Mouse (Mus musculus): ENCODE data around the gene Tnpo3. TPM values are rescaled to one million over a fixed set of nuclear protein-coding genes. Genes with fewer than 3 reads are reported as not detected.

Gene Tnpo3
- polyA plus RNA-seq, 1 experiment from 2014 or later, result 102 TPM

DNA sequence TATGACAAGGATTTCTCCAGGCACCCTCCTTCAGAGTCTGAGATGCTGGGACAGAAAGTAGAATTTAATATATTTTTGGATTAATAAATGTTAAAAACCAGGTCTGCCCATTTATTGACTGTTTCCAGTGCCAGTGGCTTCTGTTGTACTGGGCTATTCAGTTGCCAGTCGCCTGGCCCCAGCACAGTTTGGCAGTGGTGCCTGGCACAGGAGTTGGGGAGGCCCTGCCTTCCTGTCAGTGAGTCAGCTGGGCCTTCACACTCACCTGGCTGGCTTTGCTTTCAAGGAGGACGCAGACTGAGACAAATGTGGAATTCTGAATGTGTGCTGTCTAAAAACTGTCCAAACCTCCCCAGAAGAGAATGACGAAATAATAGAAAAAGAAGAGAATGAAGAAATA lies 72.5 kb downstream of the Tnpo3 start:
- Histone ChIP-seq H3K36me3 (peaks cover 22% of the 10 kb centered on the region), H3K9ac (no peak overlapping the region), H3K4me1 (no peaks in the 10 kb centered on the region), H3K4me3 (no peak overlapping the region), H3K27ac (no peak overlapping the region), H3K4me2 (replicated peaks) (no peak overlapping the region), H3K9me3 (no peaks in the 10 kb centered on the region), H3K27me3 (no peaks in the 10 kb centered on the region)
- 83% methylated on average over 3 of the region's 3 CpGs for WGBS
- no peak for ATAC-seq (ENCODE audit: insufficient number of reproducible peaks, insufficient read depth, low FRiP score, low TSS enrichment)

DNA sequence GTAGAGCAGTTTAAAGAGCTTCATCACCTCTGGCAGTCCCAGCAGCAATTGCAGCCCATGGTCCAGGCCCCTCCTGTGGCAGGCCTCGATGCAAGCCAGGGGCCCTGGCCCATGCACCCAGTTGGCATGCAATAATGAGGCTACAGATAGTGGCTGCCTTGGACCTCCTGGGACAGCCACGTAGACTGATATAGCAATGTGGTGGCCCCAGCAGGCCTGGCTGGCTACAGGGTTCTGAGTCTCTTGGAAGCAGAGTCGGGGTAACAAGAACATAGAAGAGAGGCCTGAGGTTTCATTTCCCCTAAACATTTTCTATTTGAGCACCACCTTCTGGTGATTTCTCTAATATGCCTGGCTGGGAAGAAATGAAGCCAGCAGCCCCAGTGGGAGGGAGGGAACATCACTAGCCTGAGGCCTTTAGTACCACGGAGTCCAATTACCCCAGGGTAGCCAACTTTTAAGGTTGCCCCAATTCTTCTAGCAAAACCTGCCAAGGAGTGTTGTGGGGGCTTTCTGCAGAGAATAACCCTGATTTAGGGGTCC lies 73.0 kb downstream of the Tnpo3 start:
- no peak overlapping the region for H3K4me2 ChIP-seq (replicated peaks)
- H3K4me3 ChIP-seq, result no peak overlapping the region
- no peaks in the 10 kb centered on the region for H3K4me1 ChIP-seq
- 71% methylated on average over 4 of the region's 4 CpGs for WGBS
- H3K9me3 ChIP-seq, result no peaks in the 10 kb centered on the region
- ATAC-seq (ENCODE audit: insufficient number of reproducible peaks, insufficient read depth, low FRiP score, low TSS enrichment), result no peak
- peaks cover 17% of the 10 kb centered on the region for H3K36me3 ChIP-seq
- no peaks in the 10 kb centered on the region for H3K27me3 ChIP-seq
- H3K27ac ChIP-seq, result no peak overlapping the region
- no peak overlapping the region for H3K9ac ChIP-seq

DNA sequence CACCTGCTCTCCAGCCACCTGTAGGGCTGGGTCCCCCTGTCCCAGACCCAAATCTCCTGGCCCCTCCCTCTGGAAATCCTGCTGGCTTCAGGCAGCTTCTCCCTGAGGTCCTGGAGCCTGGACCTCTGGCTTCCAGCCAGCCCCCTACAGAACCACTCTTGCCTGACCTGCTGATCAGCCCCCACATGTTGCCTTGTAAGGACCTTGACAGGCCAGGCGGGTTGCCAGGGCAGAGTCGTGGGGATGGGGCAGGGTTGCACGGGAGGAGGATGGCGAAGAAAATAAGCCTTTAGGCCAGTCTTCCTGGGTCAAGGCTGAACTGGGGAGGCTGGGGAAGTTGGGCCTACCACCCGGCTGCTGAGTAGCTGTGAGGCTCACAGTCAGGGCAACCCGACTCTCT lies 74.4 kb downstream of the Tnpo3 start:
- WGBS, result 65% methylated on average over 6 of the region's 6 CpGs
- Histone ChIP-seq H3K4me3 (no peak overlapping the region), H3K9me3 (no peaks in the 10 kb centered on the region), H3K36me3 (peaks cover 8% of the 10 kb centered on the region; the same call in 1 of the 2 replicates), H3K27ac (no peak overlapping the region), H3K9ac (no peak overlapping the region), H3K4me2 (replicated peaks) (no peak overlapping the region), H3K4me1 (no peaks in the 10 kb centered on the region), H3K27me3 (peaks cover 8% of the 10 kb centered on the region)
- no peak for ATAC-seq (ENCODE audit: insufficient number of reproducible peaks, insufficient read depth, low FRiP score, low TSS enrichment)

DNA sequence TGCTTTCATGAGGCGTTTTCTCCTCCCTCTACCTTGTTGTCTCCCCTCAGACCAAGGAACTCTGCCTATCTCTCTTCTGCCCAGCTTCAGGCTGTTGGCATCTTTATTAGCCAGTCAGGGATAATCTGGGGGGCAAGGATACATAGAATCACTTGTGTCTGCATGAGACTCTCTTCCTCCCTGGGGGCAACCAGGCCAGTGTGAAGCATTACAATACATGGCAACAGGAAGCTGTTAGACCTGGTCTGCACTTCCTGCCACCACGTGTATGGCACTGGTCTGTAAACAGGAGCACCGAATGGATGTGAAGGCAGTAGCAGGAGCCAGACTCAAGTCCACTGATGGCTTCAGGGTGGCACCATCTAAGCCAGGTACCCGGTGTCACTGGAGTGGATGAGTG lies 79.6 kb downstream of the Tnpo3 start:
- Histone ChIP-seq H3K4me1 (peaks cover 22% of the 10 kb centered on the region), H3K4me3 (no peak overlapping the region), H3K27ac (no peak overlapping the region), H3K9ac (no peak overlapping the region), H3K27me3 (peaks cover 50% of the 10 kb centered on the region), H3K4me2 (replicated peaks) (no peak overlapping the region), H3K36me3 (no peaks in the 10 kb centered on the region), H3K9me3 (no peaks in the 10 kb centered on the region)
- WGBS, result 55% methylated on average over 4 of the region's 4 CpGs
- no peak for ATAC-seq (ENCODE audit: insufficient number of reproducible peaks, insufficient read depth, low FRiP score, low TSS enrichment)

DNA sequence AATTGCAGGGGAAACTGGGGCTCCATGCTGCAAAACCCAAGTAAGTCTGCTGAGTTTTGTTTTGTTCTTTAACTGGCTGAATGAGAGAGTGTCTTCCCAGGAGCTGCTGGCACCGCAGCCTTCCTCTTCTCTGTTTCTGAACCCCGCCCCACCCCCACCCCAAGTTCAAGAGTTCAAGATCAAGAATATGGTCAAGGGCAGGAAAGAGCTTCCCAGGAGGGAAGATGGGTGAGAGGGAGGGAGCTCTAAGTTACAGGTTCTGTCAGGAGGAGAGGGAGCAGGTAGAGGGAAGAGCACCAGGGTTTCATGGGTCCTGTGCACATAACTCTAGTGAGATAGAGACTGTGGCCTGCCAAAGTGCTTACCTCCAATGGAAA lies 80.3 kb downstream of the Tnpo3 start:
- Histone ChIP-seq H3K27ac (no peak overlapping the region), H3K4me3 (no peak overlapping the region), H3K36me3 (no peaks in the 10 kb centered on the region), H3K9me3 (no peaks in the 10 kb centered on the region), H3K27me3 (peaks cover 50% of the 10 kb centered on the region), H3K9ac (no peak overlapping the region), H3K4me1 (peaks cover 22% of the 10 kb centered on the region), H3K4me2 (replicated peaks) (no peak overlapping the region)
- ATAC-seq (ENCODE audit: insufficient number of reproducible peaks, insufficient read depth, low FRiP score, low TSS enrichment), result no peak
- WGBS, result 42% methylated on average over 2 of the region's 2 CpGs

DNA sequence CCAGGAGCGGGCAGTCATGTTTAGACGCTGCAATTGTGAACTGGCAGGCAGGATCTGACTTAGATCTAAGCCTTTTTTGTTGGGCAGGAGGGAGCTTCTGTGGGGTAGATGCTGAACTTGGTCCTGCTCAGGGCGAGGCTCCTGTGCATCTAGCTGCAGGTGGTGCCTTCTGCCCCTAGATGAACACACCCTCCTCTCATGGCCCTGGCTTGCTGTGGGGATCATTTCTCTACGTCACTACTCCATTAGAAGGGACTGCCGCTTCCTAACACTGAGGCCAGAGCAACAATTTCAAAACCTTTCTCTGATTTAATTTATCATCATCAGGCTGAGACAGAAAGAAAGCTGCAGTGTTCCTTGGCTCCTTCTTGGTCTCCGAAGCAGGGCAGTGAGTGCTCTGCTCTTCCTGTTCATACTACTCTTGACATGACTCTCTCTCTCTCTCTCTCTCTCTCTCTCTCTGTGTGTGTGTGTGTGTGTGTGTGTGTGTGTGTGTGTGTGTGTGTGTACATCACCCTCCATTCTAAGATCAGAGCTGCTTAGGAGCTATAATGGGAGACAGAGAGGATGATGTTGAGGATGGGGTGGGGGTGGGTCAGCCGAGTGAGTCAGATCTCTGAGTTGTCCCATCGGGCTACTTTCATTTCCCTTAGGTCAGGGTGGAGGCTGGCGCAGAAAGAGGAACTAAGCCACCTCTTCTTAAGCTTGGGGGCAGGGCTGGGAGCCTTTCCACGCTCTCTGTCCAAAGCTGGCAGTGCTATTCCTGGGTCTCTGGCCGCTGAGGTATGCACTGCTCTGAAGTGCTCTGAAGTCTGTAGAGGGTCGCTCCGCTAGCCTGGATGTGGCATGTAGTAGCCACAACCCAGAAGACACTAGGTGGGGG lies 80.9 kb downstream of the Tnpo3 start:
- Histone ChIP-seq H3K9ac (no peak overlapping the region), H3K4me3 (peak overlapping the region; percentile 57; the same call in 1 of the 2 replicates), H3K4me2 (replicated peaks) (0 out of 2 replicates have a peak overlapping the region, but pooled peaks have one; percentile 11), H3K27ac (no peak overlapping the region), H3K27me3 (peaks cover 50% of the 10 kb centered on the region), H3K36me3 (no peaks in the 10 kb centered on the region), H3K9me3 (no peaks in the 10 kb centered on the region), H3K4me1 (peaks cover 22% of the 10 kb centered on the region)
- WGBS, result 22% methylated on average over 13 of the region's 13 CpGs
- no peak for ATAC-seq (ENCODE audit: insufficient number of reproducible peaks, insufficient read depth, low FRiP score, low TSS enrichment)

DNA sequence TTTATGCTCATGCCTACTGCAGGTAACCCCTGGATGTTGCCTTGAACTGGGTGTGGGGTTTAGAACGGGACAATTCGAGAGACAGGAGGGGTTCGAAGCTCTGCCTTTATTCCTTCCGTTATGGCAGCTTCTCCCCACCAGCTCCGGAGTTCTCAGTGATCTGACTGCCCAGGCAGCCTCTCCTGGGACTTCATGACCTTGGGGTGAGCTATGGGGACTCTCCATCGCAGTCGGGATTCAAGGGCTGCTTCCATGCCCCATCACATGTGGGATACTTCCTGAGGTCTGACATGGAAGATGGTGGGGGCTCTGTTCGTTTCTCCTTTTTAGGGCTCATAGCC lies 81.6 kb downstream of the Tnpo3 start:
- Histone ChIP-seq H3K4me3 (peak overlapping the region; percentile 57), H3K4me2 (replicated peaks) (peak overlapping the region; percentile 100; the same call in 1 of the 2 replicates), H3K9me3 (no peaks in the 10 kb centered on the region), H3K9ac (no peak overlapping the region), H3K27me3 (peaks cover 50% of the 10 kb centered on the region), H3K27ac (no peak overlapping the region), H3K36me3 (no peaks in the 10 kb centered on the region), H3K4me1 (peaks cover 22% of the 10 kb centered on the region)
- no peak for ATAC-seq (ENCODE audit: insufficient number of reproducible peaks, insufficient read depth, low FRiP score, low TSS enrichment)
- WGBS, result 13% methylated on average over 8 of the region's 8 CpGs

DNA sequence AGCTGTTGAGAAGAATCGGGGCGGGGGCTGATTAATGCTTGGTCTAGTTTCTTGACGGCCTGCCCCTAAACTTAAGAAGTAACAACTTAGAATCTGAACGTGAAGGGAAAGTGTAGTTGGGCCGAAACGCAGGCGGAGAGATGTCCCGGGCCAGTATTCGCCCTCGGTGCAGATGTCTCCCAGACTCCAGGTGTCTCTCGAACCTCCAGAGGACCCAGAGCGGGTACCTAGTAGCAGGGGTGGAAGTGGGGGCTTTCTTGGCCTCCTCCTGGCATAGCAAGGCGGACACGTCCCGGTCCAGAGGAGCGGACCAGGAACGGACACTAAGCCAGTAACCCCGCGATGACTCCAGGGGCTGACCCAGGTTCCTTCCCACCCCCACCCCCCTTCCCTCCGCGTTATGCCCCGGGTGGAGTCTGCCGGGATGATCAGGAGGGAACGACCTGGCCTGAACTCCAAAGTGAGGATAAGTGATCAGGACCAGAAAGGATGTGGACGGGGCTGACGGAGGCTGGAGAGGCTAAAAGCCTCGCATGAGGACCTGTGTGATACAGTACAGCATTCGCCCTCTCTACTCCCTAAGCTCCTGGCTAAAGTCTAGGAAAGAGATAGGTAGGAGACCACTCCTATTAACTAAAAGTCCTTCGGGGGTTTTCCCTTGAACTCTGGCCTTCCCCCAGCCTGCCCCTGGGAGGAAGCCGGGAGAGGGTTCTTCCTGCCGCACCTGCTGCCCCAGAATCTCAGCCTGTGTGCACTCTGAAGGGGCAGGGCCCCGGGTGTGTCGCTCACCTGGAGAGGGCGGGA lies 82.1 kb downstream of the Tnpo3 start:
- WGBS, result 5% methylated on average over 34 of the region's 34 CpGs
- no peaks in the 10 kb centered on the region for H3K9me3 ChIP-seq
- H3K9ac ChIP-seq, result no peak overlapping the region
- H3K4me3 ChIP-seq, result peak overlapping the region; percentile 57
- H3K36me3 ChIP-seq, result no peaks in the 10 kb centered on the region
- no peak for ATAC-seq (ENCODE audit: insufficient number of reproducible peaks, insufficient read depth, low FRiP score, low TSS enrichment)
- H3K27ac ChIP-seq, result no peak overlapping the region
- peaks cover 50% of the 10 kb centered on the region for H3K27me3 ChIP-seq
- H3K4me2 ChIP-seq (replicated peaks), result peak overlapping the region; percentile 100
- H3K4me1 ChIP-seq, result peaks cover 22% of the 10 kb centered on the region

DNA sequence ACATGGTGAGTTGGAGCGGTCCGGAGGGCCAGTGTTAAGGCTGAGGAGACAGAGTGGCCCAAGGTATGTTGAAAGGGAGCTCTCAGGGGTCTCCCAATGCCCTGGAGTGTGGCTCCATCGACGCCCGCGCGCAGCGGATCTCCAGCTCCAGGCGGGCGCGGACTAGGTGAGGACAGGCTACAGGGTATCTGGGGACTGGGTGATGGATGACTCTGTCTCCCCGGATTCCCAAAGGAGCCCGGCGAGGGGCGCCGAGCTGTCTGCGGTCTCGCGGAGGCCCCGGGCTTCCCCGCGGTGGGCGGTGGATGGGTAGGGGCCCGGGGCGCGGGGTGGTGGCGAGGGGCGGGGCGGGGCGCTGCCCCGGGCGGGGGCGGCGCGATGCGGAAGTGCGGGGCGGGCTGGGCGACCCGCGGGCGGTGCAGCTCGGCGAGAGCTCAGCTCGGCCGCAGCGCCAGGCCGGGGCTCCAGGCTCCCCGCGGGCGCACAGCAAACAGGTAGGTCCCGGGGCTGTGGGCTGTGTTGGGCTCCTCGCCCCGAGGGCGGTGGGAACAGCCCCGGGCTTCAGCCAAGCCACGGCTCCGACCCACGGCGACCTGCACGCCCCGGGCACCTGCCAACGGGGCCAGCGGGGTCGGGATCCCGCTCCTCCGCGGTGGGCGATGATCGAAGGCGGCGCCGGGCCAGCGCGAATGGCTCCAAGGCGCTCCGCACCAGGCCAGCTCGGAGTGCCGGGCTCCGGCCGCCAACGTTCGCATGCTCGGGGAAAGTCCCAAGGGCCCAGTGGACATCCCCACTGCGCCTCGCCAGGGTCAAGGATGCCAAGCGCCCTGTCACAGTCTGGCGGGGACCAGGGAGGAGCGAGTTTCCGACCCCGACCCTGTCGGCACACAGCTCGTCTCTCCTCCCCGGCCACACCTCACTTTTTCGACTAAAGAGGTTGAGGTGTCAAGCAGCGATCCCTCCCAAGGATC lies 83.1 kb downstream of the Tnpo3 start, which contains the start of gene Irf5:
Gene Irf5 (plus strand): TSS at position 345 of the 971 bp plus-strand sequence.
- Histone ChIP-seq H3K4me1 (peaks cover 22% of the 10 kb centered on the region), H3K9me3 (no peaks in the 10 kb centered on the region), H3K9ac (peak within 1 kb of the TSS; percentile 58), H3K27me3 (peaks cover 50% of the 10 kb centered on the region), H3K27ac (no peak within 1 kb of the TSS), H3K36me3 (no peaks in the 10 kb centered on the region), H3K4me3 (peak within 1 kb of the TSS; percentile 57), H3K4me2 (replicated peaks) (peak within 1 kb of the TSS; percentile 100)
- under 1% methylated on average over 87 of the region's 96 CpGs for WGBS
- 0 out of 2 replicates have a peak, but pooled peaks have one; percentile 37 for ATAC-seq (ENCODE audit: insufficient number of reproducible peaks, insufficient read depth, low FRiP score, low TSS enrichment)

DNA sequence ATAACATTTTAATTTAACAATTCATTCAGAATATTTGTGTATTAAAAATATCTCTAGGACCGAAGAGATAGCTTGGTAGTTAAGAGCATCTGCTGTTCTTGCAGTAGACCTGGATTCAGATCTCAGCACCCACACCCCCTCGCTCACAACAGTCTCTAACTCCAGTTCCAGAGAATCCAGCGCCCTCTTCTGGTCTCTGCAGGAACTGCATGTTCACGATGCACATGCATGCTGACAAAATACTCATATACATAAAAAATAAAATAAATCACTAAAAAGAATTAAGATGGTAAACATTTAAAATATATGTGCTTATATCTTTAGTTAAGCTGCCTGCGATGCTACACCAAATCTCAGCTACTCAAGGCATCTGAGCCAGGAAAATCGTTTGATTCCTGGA lies 84.4 kb downstream of the Tnpo3 start:
- Histone ChIP-seq H3K27ac (no peak overlapping the region), H3K9ac (no peak overlapping the region), H3K27me3 (peaks cover 42% of the 10 kb centered on the region), H3K9me3 (no peaks in the 10 kb centered on the region), H3K36me3 (no peaks in the 10 kb centered on the region), H3K4me3 (no peak overlapping the region), H3K4me1 (peaks cover 22% of the 10 kb centered on the region), H3K4me2 (replicated peaks) (no peak overlapping the region)
- no peak for ATAC-seq (ENCODE audit: insufficient number of reproducible peaks, insufficient read depth, low FRiP score, low TSS enrichment)
- WGBS, result 67% methylated on average over 6 of the region's 6 CpGs

DNA sequence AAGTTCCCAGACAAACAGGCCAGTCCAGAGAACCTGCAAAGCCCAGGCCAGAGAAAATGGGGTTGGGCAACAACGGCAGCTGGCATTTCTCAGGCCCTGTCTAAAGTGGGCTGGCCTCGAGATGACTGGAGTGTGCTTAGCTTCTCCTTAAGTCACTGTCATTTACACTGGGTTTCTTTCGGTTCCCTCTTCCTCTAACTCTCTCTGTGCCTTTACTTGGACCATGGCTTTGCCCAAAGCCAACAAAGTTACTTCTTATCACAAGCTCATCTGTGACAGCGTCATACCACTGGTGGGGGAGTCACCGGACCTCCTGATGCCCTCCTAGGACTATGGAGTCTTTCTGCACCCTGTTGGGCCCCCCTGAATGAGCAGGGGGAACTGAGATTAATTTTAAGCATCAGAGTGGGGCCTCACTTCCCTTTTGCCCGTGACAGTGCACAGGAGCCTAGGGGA lies 85.6 kb downstream of the Tnpo3 start:
- ATAC-seq (ENCODE audit: insufficient number of reproducible peaks, insufficient read depth, low FRiP score, low TSS enrichment), result no peak
- Histone ChIP-seq H3K27me3 (peaks cover 30% of the 10 kb centered on the region), H3K9me3 (no peaks in the 10 kb centered on the region), H3K4me3 (no peak overlapping the region), H3K4me1 (peaks cover 17% of the 10 kb centered on the region), H3K36me3 (no peaks in the 10 kb centered on the region), H3K4me2 (replicated peaks) (no peak overlapping the region), H3K27ac (no peak overlapping the region), H3K9ac (no peak overlapping the region)
- 65% methylated on average over 6 of the region's 6 CpGs for WGBS

Data from embryonic facial prominence, embryonic 12.5 days (tissue).